Mouse (Mus musculus) heart, adult 8-10 months (tissue): ENCODE results near the gene Chn2. TPM values are rescaled to one million over a fixed set of nuclear protein-coding genes. Genes with fewer than 3 reads are reported as not detected.

ENCODE experiments used
- DNase-seq: peaks from one replicate; pipeline ENCODE4 v3.0.0; 2022; ENCODE audit warnings: low spot score
- total RNA-seq, 4 experiments: library from RNA; stranded (reverse); gene quantifications; 2 replicates each; pipeline ENCODE4 v1.2.4; 2022

Gene Chn2
- total RNA-seq, 4 experiments from 2014 or later: 2.7 to 5.1 (median 2.9) TPM

GRCm38 (mm10) chr6:54042142-54042541, 2.8 kb downstream of the Chn2 start:
- DNase-seq: no peak

- DNase-seq: no peak
Measured at GRCm38 (mm10) chr6:54043536-54043935, 4.2 kb downstream of the Chn2 start.

GRCm38 (mm10) chr6:54045748-54046721, 6.7 kb downstream of the Chn2 start:
- no peak for DNase-seq

- DNase-seq: no peak
Measured at GRCm38 (mm10) chr6:54046884-54047747, 7.8 kb downstream of the Chn2 start.

- DNase-seq: no peak
Measured at GRCm38 (mm10) chr6:54048768-54049167, 9.4 kb downstream of the Chn2 start.

GRCm38 (mm10) chr6:54051173-54051572, 11.8 kb downstream of the Chn2 start:
- no peak for DNase-seq

GRCm38 (mm10) chr6:54052124-54052523, 12.8 kb downstream of the Chn2 start:
- DNase-seq: no peak

GRCm38 (mm10) chr6:54052666-54053065, 13.3 kb downstream of the Chn2 start:
- no peak for DNase-seq

- DNase-seq: no peak
Measured at GRCm38 (mm10) chr6:54053316-54053715, 14.0 kb downstream of the Chn2 start.

GRCm38 (mm10) chr6:54055387-54055786, 16.0 kb downstream of the Chn2 start:
- DNase-seq: no peak

- no peak for DNase-seq
Measured at GRCm38 (mm10) chr6:54056548-54057532, 17.5 kb downstream of the Chn2 start.

- no peak for DNase-seq
Measured at GRCm38 (mm10) chr6:54057661-54058060, 18.3 kb downstream of the Chn2 start.

GRCm38 (mm10) chr6:54058837-54059236, 19.5 kb downstream of the Chn2 start:
- no peak for DNase-seq

- DNase-seq: no peak
Measured at GRCm38 (mm10) chr6:54060258-54060657, 20.9 kb downstream of the Chn2 start.

GRCm38 (mm10) chr6:54061375-54061774, 22.0 kb downstream of the Chn2 start:
- DNase-seq: no peak

GRCm38 (mm10) chr6:54063878-54064277, 24.5 kb downstream of the Chn2 start:
- no peak for DNase-seq

GRCm38 (mm10) chr6:54067380-54067779, 28.0 kb downstream of the Chn2 start:
- DNase-seq: no peak

- no peak for DNase-seq
Measured at GRCm38 (mm10) chr6:54068882-54069281, 29.5 kb downstream of the Chn2 start.

GRCm38 (mm10) chr6:54070736-54071135, 31.4 kb downstream of the Chn2 start:
- DNase-seq: no peak

- no peak for DNase-seq
Measured at GRCm38 (mm10) chr6:54071478-54071877, 32.1 kb downstream of the Chn2 start.

- DNase-seq: no peak
Measured at GRCm38 (mm10) chr6:54074454-54074853, 35.1 kb downstream of the Chn2 start.
